Mouse (Mus musculus) G1E (cell line): ENCODE measurements at regions not wholly inside any gene's neighbourhood (a gene's known extent, or its start where the extent isn't known, plus 50 kb on each side); places are given as distances from the start of the nearest gene placed in this dataset.

ENCODE experiments used
- CTCF ChIP-seq: IDR thresholded peaks from 2 replicates; pipeline ENCODE4 v1.5.1; 2012; ENCODE audit warnings: low read depth, low read length, inconsistent platforms, mixed read lengths
- GATA1 ChIP-seq: IDR thresholded peaks from 2 replicates; pipeline ENCODE4 v1.6.1; 2012; ENCODE audit warnings: borderline replicate concordance, low read length, inconsistent platforms, mixed read lengths

DNA sequence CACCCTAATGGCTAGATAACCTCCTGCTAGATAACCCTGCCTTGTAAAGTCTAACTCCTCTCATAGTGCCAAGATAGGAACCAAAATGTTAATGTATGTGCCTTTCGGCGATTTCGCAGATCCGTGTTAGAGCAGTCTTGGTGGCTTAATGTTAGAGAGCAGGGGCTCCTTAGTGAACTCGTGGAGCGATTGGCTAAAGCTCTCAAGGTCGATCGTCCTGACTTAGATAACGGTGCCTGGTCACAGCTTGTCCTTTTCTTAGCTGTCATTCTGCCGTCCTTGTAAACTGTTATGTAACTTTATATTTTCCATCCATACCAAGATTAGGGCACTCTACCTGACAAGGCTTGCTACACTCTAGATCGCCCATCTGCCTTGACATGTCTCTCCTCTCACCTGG is 119.5 kb upstream of the Prox1 start:
- TF ChIP-seq CTCF: no peak
- TF ChIP-seq GATA1: no peak
